Mouse (Mus musculus): ENCODE measurements around the gene Palld. TPM values are rescaled to one million over a fixed set of nuclear protein-coding genes. Genes with fewer than 3 reads are reported as not detected.

Palld gene
- total RNA-seq, 2 experiments from 2014 or later: 157 to 161 TPM

- no peak for DNase-seq
Observed at GRCm38 (mm10) chr8:61502277-61502676, 400.2 kb downstream of the Palld start.

DNA sequence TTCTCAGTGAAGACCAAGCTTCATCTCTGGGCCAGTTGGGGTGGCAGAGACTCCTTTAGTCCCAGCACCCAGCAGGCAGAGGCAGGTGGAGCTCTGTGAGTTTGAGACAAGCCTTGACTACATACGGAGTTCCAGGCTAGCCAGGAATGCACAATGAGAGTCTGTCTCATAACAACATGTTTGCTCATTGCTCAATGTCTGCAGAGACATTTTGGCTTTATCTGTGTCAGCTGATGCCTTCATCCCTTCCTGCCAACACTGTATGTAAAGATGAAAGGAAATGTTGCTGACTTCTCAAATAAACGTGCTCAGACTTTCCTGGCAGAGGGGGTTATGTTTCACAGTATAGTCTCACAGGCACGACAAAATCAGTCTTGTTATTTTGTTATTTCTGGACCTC, 401.6 kb downstream of the Palld start:
- DNase-seq: no peak

GRCm38 (mm10) chr8:61499035-61499434, 403.5 kb downstream of the Palld start:
- peak; percentile 6 to 23 for DNase-seq

GRCm38 (mm10) chr8:61497110-61497509, 405.4 kb downstream of the Palld start:
- no peak for DNase-seq

DNA sequence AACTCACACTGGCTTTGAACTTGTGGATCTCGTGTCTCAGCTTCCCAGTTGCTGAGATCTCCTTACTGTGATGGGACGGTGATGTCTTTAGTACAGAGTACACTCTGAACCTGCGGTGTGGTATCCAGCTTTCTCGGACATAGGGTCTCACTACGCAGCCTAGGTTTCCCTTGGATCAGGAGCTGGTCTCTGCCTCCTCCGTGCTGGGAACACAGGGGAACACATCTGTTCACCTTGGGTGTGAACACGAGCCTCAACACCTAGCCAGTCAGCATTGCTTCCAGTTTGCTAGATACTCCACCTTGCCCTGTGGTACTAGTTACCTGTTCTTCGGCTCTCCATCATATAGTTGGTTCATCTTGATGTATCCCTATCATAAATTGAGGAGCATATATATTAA, 413.9 kb downstream of the Palld start:
- no peak for DNase-seq

- peak; percentile 93 to 95 for DNase-seq
Observed at GRCm38 (mm10) chr8:61487597-61488156, 414.8 kb downstream of the Palld start, which contains the start of gene Cbr4. TSS of gene Cbr4 (plus strand) at chr8:61487734.

- no peak for DNase-seq
Observed at GRCm38 (mm10) chr8:61486923-61487529, 415.5 kb downstream of the Palld start.

DNA sequence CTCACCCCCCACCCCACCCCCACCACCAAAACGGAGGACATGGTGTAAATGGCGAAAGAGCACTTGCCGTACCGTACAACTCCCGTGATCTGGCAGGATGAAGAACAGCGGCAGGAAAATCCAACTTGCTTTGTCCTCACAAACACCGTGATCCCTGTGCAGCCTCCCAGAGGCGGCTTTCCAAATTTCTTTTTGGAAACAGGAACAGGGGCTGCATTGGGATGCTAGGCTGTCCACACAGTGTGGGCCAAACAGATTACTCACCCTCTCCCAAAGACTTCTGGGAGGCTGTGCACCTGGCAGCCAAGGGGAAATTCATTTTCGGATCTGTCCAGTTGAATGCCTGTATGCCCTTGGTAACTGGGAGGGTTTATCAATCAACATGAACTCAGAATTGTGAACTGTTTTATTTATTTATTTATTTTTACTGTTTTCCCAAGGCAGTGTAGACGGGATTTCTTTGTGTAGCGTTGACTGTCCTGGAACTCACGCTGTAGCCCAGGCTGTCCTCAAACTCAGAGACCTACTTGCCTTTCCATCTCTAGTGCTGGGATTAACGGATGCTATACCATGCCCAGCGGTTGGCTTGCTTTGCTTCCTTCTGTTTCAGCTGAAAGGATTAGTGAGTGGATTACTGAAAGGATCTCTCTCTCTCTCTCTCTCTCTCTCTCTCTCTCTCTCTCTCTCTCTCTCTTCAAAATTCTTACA, 422.1 kb downstream of the Palld start:
- peak; percentile 18 to 37 for DNase-seq

DNA sequence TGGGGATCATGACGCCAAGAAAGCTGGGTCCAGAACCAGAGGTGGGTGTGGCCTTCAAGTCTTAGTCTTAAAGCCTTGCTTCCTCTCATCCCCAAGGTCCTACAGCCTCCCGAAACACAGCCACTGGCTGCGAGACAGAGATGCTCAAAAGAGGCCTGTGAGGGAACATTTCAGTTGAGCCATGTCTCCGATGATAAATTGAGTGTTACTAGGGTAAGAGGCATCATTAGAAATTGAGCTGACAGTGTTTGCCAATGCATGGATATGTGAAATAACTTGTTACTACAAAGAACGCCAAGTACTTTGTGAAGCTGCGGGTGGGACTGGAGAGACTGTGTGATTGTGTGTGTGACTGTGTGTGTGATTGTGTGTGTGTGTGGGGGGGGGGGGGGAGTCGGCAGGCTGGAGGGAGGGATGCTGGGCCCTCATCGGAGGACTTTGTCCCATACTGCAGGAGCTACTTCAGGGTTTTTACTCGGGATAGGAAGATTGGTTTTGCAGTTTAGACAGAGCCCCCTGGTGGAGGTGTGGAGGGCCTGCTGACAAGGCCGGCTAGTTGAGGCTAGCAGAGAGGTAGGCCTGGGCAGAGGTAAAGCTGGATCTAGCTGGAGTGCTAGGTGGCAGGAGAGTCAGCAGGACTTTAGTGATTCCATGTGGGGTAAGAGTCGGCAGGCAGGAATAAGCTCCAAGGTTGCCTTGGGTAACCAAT, 422.8 kb downstream of the Palld start:
- DNase-seq: peak; percentile 61 to 68

- DNase-seq: no peak
Observed at GRCm38 (mm10) chr8:61478793-61479192, 423.7 kb downstream of the Palld start.

DNA sequence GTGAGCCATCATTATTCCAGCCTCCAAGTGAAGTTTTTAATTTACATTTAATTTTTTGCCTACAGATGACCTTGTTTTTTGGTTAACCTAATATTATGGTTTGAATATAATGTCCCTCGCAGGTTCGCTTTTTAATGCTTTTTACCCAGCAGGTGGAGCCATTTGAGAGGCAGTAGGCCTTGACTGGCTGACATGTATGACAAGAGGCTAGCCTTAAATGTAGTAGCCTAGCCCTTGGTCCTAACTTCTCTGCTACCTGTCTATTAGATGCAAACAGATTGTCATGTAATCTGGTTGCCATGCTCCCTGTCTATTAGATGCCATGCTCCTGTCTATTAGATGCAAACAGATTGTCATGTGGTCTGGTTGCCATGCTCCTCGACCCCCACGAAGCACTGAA, 424.3 kb downstream of the Palld start:
- no peak for DNase-seq

DNA sequence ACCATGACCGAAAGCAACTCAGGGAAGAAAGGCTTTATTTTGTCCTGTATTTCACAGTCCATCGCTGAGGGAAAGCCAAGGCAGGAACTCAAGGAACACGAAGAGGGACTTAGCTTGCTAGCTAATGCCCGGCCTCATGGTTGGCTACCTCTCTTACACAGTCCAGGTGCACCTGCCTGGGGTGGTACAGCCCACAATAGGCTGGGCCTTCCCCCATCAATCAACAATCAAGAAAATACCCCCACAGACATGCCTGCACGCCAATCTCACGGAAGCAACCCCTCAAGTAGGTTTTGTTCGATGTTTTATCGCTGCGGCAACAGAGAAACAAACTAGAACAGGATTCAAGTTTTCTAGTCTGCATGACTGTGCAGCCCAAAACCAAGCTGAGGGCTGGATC, 426.3 kb downstream of the Palld start:
- no peak for DNase-seq

GRCm38 (mm10) chr8:61475251-61475673, 427.2 kb downstream of the Palld start:
- no peak for DNase-seq

DNA sequence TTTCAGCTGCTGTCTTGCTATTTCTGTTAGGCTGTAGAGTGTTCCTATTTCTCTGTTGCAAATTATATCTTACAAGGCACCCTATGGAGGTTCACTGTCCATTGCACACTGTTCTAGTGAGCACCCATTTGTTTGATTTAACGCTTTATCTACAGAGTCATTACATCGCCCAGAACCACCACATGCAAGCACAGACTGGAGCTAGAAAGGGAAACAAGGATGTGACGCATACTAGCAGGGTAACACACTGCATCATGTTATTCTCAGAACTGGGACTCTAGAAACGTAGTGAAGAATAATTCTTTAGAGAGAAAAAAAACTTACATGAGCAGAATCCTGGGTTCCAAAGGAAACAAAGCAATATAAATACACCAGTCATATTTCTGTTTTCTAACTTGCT, 432.3 kb downstream of the Palld start:
- DNase-seq: no peak

DNA sequence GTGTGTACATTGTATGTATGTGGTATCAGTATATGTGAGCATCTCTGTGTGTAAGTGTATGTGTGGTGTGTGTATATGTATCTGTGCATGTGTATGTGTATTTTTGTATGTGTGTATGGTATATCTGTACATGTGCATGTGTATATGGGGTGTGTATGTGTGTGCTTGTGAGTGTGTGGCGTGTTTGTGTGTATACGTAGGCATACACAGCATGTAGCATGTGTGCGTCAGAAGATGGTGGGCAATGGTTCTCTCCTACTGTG, 435.0 kb downstream of the Palld start:
- no peak for DNase-seq

- no peak for DNase-seq
Observed at GRCm38 (mm10) chr8:61466696-61467552, 435.6 kb downstream of the Palld start.

GRCm38 (mm10) chr8:61464393-61464792, 438.1 kb downstream of the Palld start:
- DNase-seq: no peak

DNA sequence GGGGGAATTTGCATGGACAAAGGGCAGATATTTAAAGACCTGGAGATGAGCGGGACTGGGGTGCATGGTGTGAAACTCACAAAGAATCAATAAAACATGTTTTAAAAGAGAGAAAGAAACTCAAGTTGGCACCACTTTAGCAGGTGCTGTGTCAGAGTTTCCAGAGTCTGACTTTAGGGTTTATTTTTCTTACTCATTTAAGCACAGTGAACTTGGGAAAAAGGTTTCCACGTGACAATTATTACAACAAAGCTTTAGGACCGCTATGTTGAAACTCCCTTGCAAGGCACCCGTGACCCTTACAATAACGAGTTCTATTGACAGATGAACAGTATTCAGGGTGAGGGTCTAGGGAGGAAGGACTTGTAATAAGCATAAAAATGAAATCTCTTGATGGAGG, 440.3 kb downstream of the Palld start:
- no peak for DNase-seq

Data from heart, adult 18-20 months (tissue).